Mouse (Mus musculus) hindbrain, postnatal 0 days (tissue): ENCODE data around the gene Lat2. TPM values are rescaled to one million over a fixed set of nuclear protein-coding genes. Genes with fewer than 3 reads are reported as not detected.
A peak's percentile ranks its signal among the peaks of the same experiment; 100 is the strongest.

Experiments
- ATAC-seq: fragments of 200-750 bp; cut with Nextera tagmentation; 2 replicates; pipeline ENCODE4 v1.8.0; 2017; ENCODE audit warnings: mild to moderate bottlenecking, moderate TSS enrichment, moderate library complexity
- DNase-seq: peaks from one replicate; pipeline ENCODE4 v3.0.0-alpha.2; 2015; ENCODE audit warnings: low spot score
- H3K27ac ChIP-seq: fragments of 300-500 bp; sonication (generic); 2 replicates; pipeline ENCODE4 v1.5.1; 2014; ENCODE audit warnings: mild to moderate bottlenecking
- H3K27me3 ChIP-seq: fragments of 300-500 bp; sonication (generic); 2 replicates; pipeline ENCODE4 v1.6.1; 2014; ENCODE audit warnings: low read length, mixed read lengths; ENCODE audit not compliant: insufficient read depth
- H3K36me3 ChIP-seq: fragments of 300-500 bp; sonication (generic); 2 replicates; pipeline ENCODE4 v1.6.1; 2014; ENCODE audit warnings: low read length, mixed read lengths; ENCODE audit not compliant: insufficient read depth
- H3K4me1 ChIP-seq: fragments of 300-500 bp; sonication (generic); 2 replicates; pipeline ENCODE4 v1.6.1; 2014; ENCODE audit warnings: antibody characterized with exemption, low read length, mixed read lengths; ENCODE audit not compliant: insufficient read depth
- H3K4me2 ChIP-seq: fragments of 300-500 bp; sonication (generic); 2 replicates; pipeline ENCODE4 v1.6.1; 2014; ENCODE audit warnings: low read depth, mild to moderate bottlenecking, low read length, moderate library complexity, mixed read lengths
- H3K4me3 ChIP-seq: fragments of 300-500 bp; sonication (generic); 2 replicates; pipeline ENCODE4 v1.5.1; 2014; ENCODE audit warnings: low read length
- H3K9ac ChIP-seq: fragments of 300-500 bp; sonication (generic); replicated peaks from 2 replicates; pipeline ENCODE4 v1.6.1; 2014; ENCODE audit warnings: mild to moderate bottlenecking, low read length, moderate library complexity, mixed read lengths
- H3K9me3 ChIP-seq: fragments of 300-500 bp; sonication (generic); 2 replicates; pipeline ENCODE4 v1.6.1; 2016; ENCODE audit warnings: low read length, mixed read lengths
- CTCF ChIP-seq: IDR thresholded peaks from 2 replicates; pipeline ENCODE4 v1.5.1; 2016; ENCODE audit warnings: antibody characterized with exemption, control low read depth, low read depth
- WGBS: fragments of 180-500 bp; shearing (Covaris S2); extraction: QIAGEN DNeasy Blood & Tissue Kit; methylation state at CpG from one replicate; pipeline ENCODE4 v1.1.7; 2014; 5-methylcytosine and 5-hydroxymethylcytosine counted together
- polyA plus RNA-seq: library from polyadenylated mRNA; unstranded; fragments of >200 nt; fragmentation: Nextera tagmentation; extraction: Ambion mirVana; gene quantifications from 2 replicates; pipeline ENCODE4 v1.2.1, GENCODE M21; 2015
- total RNA-seq: library from RNA; depleted of rRNA; stranded (reverse); fragments of >200 nt; gene quantifications from 2 replicates; pipeline ENCODE4 v1.2.3, GENCODE M21; 2014

Lat2 gene
- total and polyA plus RNA-seq, 2 experiments from 2014 or later: 2.8 to 4.8 TPM

DNA sequence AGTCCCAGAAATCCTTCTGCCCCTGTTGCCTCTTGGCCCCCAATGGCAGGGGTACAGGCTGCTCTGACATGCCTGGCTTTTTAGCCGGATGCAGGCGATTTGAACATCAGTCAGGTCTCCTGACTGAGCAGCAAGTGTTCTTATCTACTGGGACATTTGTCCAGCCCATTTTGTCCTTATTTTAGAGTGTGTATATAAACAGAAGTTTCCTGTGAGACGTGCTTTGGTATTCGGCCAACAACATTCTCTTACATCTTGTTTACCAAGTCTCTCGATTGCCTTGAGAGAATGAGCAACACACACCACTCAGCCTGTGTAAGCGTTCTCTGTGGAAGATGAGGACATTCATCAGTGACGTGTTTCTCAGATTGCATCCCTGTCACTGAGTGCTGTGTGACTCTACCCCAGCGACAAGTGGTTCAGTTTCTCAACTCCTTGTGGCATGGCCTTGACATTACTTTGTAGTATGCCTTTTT, 29.9 kb upstream of the Lat2 start:
- no peak overlapping the region for H3K4me2 ChIP-seq
- DNase-seq (no peak), ATAC-seq (no peak)
- no peaks in the 10 kb centered on the region for H3K27me3 ChIP-seq
- no peaks in the 10 kb centered on the region for H3K9me3 ChIP-seq
- H3K36me3 ChIP-seq: no peaks in the 10 kb centered on the region
- WGBS: 71% methylated on average over 8 of the region's 8 CpGs
- TF ChIP-seq CTCF: no peak
- H3K4me1 ChIP-seq: no peaks in the 10 kb centered on the region
- H3K9ac ChIP-seq: no peak overlapping the region
- peak overlapping the region; percentile 38; the same call in 1 of the 2 replicates for H3K27ac ChIP-seq
- no peak overlapping the region for H3K4me3 ChIP-seq

- no peak for ATAC-seq
- Histone ChIP-seq H3K36me3 (no peaks in the 10 kb centered on the region), H3K4me3 (no peak overlapping the region), H3K9me3 (no peaks in the 10 kb centered on the region), H3K27ac (peak overlapping the region; percentile 38; the same call in 1 of the 2 replicates), H3K4me2 (no peak overlapping the region), H3K4me1 (no peaks in the 10 kb centered on the region), H3K9ac (no peak overlapping the region), H3K27me3 (no peaks in the 10 kb centered on the region)
- WGBS: 71% methylated on average over 1 of the region's 1 CpGs
- no peak for DNase-seq
- peak; percentile 32 for TF ChIP-seq CTCF
Measured at GRCm38 (mm10) chr5:134644121-134644520, 29.3 kb upstream of the Lat2 start.

DNA sequence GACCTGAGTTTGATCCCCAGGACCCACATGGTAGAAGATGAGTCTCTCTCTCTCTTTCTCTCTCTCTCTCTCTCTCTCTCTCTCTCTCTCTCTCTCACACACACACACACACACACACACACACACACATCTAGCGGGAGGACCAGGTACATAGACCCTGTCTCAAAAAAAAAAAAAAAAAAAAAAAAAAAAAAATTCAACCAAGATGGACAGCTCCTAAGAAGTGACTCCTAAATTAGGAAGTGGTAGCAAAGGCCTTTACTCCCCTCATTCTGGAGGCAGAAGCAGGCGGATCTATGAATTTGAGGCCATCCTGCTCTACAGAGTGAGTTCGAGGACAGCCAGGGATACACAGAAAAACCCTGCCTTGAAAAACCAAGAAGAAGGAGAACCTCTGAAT, 25.5 kb upstream of the Lat2 start:
- Histone ChIP-seq H3K4me1 (peaks cover 3% of the 10 kb centered on the region; the same call in 1 of the 2 replicates), H3K27ac (no peak overlapping the region), H3K4me2 (no peak overlapping the region), H3K27me3 (no peaks in the 10 kb centered on the region), H3K9ac (no peak overlapping the region), H3K4me3 (no peak overlapping the region), H3K9me3 (no peaks in the 10 kb centered on the region), H3K36me3 (no peaks in the 10 kb centered on the region)
- 95% methylated on average over 3 of the region's 3 CpGs for WGBS
- ATAC-seq (no peak), DNase-seq (no peak)
- no peak for TF ChIP-seq CTCF

- DNase-seq: peak; percentile 99
- peak; percentile 95 for ATAC-seq
- H3K4me1 ChIP-seq: peaks cover 3% of the 10 kb centered on the region; the same call in 1 of the 2 replicates
Measured at GRCm38 (mm10) chr5:134639269-134639682, 24.5 kb upstream of the Lat2 start, which contains the start of gene Eif4h. TSS of gene Eif4h (minus strand) at chr5:134639490.

DNA sequence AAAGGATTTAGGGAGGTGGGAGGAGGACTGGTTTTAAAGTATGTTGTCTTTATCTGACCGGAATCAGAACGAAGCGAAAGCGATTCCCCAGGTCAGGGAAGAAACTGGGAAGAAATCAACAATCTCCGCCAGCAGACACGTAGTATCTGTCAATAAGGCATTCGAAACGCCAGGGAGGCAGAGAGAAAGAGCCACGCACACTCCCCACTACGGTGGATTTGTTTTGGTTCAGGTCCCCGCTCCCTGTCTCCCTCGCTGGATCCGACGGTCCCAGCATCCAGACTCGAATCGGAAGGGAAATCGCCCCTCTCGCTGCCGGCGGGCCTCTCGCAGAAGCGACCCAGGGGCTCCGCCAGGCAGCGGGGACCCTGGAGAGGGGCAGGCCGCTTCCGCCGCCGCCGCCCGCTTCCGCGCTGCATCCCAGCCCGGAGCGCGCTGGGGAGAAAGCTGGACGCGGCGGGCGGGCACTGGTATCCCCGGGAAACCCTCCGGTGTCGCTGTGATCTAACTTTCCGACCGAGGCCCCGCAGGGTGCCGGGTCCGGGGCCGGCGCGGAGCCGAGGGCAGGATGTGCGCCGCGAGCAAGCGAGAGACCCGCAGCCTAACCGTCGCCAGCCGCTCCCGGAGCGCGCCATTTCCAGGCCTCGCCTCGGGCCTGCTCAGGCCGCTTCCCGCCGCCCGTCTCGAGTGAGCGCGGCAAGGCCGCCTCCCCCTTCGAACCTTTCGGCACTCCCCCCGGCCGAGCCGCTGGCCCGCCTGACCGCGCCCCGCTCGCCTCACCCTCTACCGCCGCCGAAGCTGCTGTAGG, 23.8 kb upstream of the Lat2 start:
- no peak for TF ChIP-seq CTCF
- H3K9ac ChIP-seq: peak overlapping the region; percentile 97

More at GRCm38 (mm10) chr5:134639269-134639682, 24.5 kb upstream of the Lat2 start, which contains the start of gene Eif4h:
- under 1% methylated on average over 42 of the region's 52 CpGs for WGBS
- Histone ChIP-seq H3K9me3 (no peaks in the 10 kb centered on the region), H3K9ac (peak within 1 kb of the TSS; percentile 97), H3K4me3 (peak within 1 kb of the TSS; percentile 96), H3K27me3 (no peaks in the 10 kb centered on the region), H3K4me2 (peak within 1 kb of the TSS; percentile 92), H3K27ac (peak within 1 kb of the TSS; percentile 94), H3K36me3 (no peaks in the 10 kb centered on the region)
- TF ChIP-seq CTCF: no peak

DNA sequence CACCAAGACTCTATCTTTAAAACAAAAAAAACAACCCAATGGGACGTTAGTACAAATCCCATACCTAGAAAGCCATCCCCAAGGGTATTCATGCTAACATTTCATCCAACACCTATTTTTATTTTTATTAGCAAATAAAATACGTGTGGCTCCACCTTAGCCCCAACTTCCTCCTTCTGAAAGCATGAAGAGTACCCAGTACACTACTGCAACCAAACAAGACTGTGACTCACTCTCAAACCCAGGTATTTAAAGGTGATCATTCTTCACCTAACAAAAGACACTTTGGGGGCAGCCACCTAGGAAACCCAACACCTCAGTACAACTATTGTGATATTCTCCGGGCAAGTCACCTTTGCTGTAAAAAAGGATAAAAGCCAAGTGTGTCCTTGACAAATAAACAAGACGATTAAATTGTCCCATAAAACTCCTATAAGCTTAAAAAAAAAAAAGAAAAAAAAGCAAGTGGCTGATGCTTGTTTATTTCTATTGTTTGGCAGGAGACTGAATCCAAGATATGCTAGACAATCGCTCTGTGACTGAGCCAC, 23.1 kb upstream of the Lat2 start:
- no peak for TF ChIP-seq CTCF
- no peaks in the 10 kb centered on the region for H3K27me3 ChIP-seq
- ATAC-seq (no peak), DNase-seq (no peak)
- H3K36me3 ChIP-seq: no peaks in the 10 kb centered on the region
- H3K27ac ChIP-seq: peak overlapping the region; percentile 94
- 31% methylated on average over 5 of the region's 5 CpGs for WGBS
- peak overlapping the region; percentile 92 for H3K4me2 ChIP-seq
- peak overlapping the region; percentile 97 for H3K9ac ChIP-seq
- H3K9me3 ChIP-seq: no peaks in the 10 kb centered on the region
- peaks cover 3% of the 10 kb centered on the region; the same call in 1 of the 2 replicates for H3K4me1 ChIP-seq
- H3K4me3 ChIP-seq: peak overlapping the region; percentile 96

More for the DNA sequence above, 23.8 kb upstream of the Lat2 start:
- H3K27me3 ChIP-seq: no peaks in the 10 kb centered on the region
- H3K4me3 ChIP-seq: peak overlapping the region; percentile 96
- no peaks in the 10 kb centered on the region for H3K36me3 ChIP-seq
- ATAC-seq (peak; percentile 82), DNase-seq (no peak)
- no peaks in the 10 kb centered on the region for H3K9me3 ChIP-seq
- WGBS: under 1% methylated on average over 81 of the region's 85 CpGs
- peak overlapping the region; percentile 94 for H3K27ac ChIP-seq
- peaks cover 3% of the 10 kb centered on the region; the same call in 1 of the 2 replicates for H3K4me1 ChIP-seq
- peak overlapping the region; percentile 92 for H3K4me2 ChIP-seq
